Mouse (Mus musculus) myocyte (in vitro differentiated cells): ENCODE measurements around the gene Scamp5. TPM values are rescaled to one million over a fixed set of nuclear protein-coding genes. Genes with fewer than 3 reads are reported as not detected.
"Not testable (repeated sequence)": the region's sequence is repeated elsewhere in the genome, so short reads cannot be mapped to it uniquely, and the experiment has no call there.

Experiments
- H3K27me3 ChIP-seq: one replicate; pipeline ENCODE4 v1.6.1; 2011; ENCODE audit not compliant: control insufficient read depth, insufficient read depth, insufficient read length
- H3K36me3 ChIP-seq: one replicate; pipeline ENCODE4 v1.6.1; 2011; ENCODE audit not compliant: control insufficient read depth, insufficient read depth
- H3K4me2 ChIP-seq: one replicate; pipeline ENCODE4 v1.6.1; 2011; ENCODE audit warnings: low read depth, control low read depth
- H3K4me3 ChIP-seq: one replicate; pipeline ENCODE4 v1.5.1; 2011; ENCODE audit warnings: mild to moderate bottlenecking, control low read depth, moderate library complexity
- H3K79me2 ChIP-seq: one replicate; pipeline ENCODE4 v1.6.1; 2011; ENCODE audit not compliant: control insufficient read depth, insufficient read depth
- H3ac ChIP-seq: one replicate; pipeline ENCODE4 v1.6.1; 2011; ENCODE audit not compliant: control insufficient read depth, insufficient read length
- CEBPB ChIP-seq: IDR thresholded peaks from 2 replicates; pipeline ENCODE4 v1.6.1; 2011; ENCODE audit warnings: mild to moderate bottlenecking, moderate library complexity; ENCODE audit not compliant: poor library complexity, insufficient read depth, severe bottlenecking
- E2F4 ChIP-seq: IDR thresholded peaks from one replicate; pipeline ENCODE4 v1.6.1; 2011; ENCODE audit warnings: mild to moderate bottlenecking, control low read depth, moderate library complexity; ENCODE audit not compliant: insufficient read depth
- MAX ChIP-seq: IDR thresholded peaks from one replicate; pipeline ENCODE4 v1.6.1; 2011; ENCODE audit warnings: low read depth, mild to moderate bottlenecking, control low read depth
- MYOD1 ChIP-seq, 3 experiments: IDR thresholded peaks; one replicate each; pipeline ENCODE4 v1.6.1; 2011; ENCODE audit warnings: control low read depth in 2 of 3, low read depth in 2 of 3, mild to moderate bottlenecking in 2 of 3, moderate library complexity in 1 of 3; ENCODE audit not compliant: insufficient read length in 2 of 3, control insufficient read depth in 1 of 3
- MYOG ChIP-seq, 3 experiments: IDR thresholded peaks; one replicate each; pipeline ENCODE4 v1.6.1; 2011; ENCODE audit warnings: control low read depth in 2 of 3, low read depth in 2 of 3, mild to moderate bottlenecking in 2 of 3; ENCODE audit not compliant: insufficient read length in 2 of 3, control insufficient read depth in 1 of 3, insufficient read depth in 1 of 3
- POLR2A ChIP-seq: IDR thresholded peaks from one replicate; pipeline ENCODE4 v1.6.1; 2011; ENCODE audit warnings: low read depth, mild to moderate bottlenecking, control low read depth, moderate library complexity; ENCODE audit not compliant: insufficient read length
- POLR2AphosphoS2 ChIP-seq: IDR thresholded peaks from one replicate; pipeline ENCODE4 v1.6.1; 2011; ENCODE audit warnings: low read depth, control low read depth; ENCODE audit not compliant: insufficient read length
- REST ChIP-seq: IDR thresholded peaks from one replicate; pipeline ENCODE4 v1.6.1; 2011; ENCODE audit warnings: mild to moderate bottlenecking, control low read depth, moderate library complexity; ENCODE audit not compliant: insufficient read depth, insufficient read length
- SRF ChIP-seq: IDR thresholded peaks from one replicate; pipeline ENCODE4 v1.6.1; 2011; ENCODE audit warnings: low read depth; ENCODE audit not compliant: control insufficient read depth, insufficient read length
- TCF12 ChIP-seq: IDR thresholded peaks from one replicate; pipeline ENCODE4 v1.6.1; 2011; ENCODE audit warnings: mild to moderate bottlenecking, control low read depth; ENCODE audit not compliant: poor library complexity, insufficient read depth, severe bottlenecking
- TCF3 ChIP-seq: IDR thresholded peaks from one replicate; pipeline ENCODE4 v1.6.1; 2011; ENCODE audit warnings: low read depth, control low read depth; ENCODE audit not compliant: insufficient read length
- USF1 ChIP-seq: IDR thresholded peaks from one replicate; pipeline ENCODE4 v1.6.1; 2011; ENCODE audit warnings: low read depth, mild to moderate bottlenecking, control low read depth, moderate library complexity
- polyA plus RNA-seq: library from polyadenylated mRNA; unstranded; fragments of >200 nt; fragmentation: generic; extraction: Trizol; gene quantifications from one replicate; pipeline ENCODE4 v1.2.1, GENCODE M21; 2012; ENCODE audit warnings: missing spikeins

Scamp5 gene
- polyA plus RNA-seq, 1 experiment = 23.6 TPM

- TF ChIP-seq REST (no peak), TCF3 (no peak), POLR2AphosphoS2 (no peak), CEBPB (no peak)
- Histone ChIP-seq H3K4me2 (peak overlapping the region; percentile 60), H3K79me2 (no peaks in the 10 kb centered on the region)
Observed at GRCm38 (mm10) chr9:57432480-57432879, 35.4 kb downstream of the Scamp5 start.

GRCm38 (mm10) chr9:57431202-57431601, 36.7 kb downstream of the Scamp5 start:
- H3K36me3 ChIP-seq = no peaks in the 10 kb centered on the region
- TF ChIP-seq USF1 = no peak
- no peak for TF ChIP-seq CEBPB
- TF ChIP-seq SRF = no peak
- TF ChIP-seq TCF3 = no peak
- TF ChIP-seq E2F4 = no peak
- TF ChIP-seq MYOD1 (IDR thresholded peaks at IDR 0.05; ENCODE audit: control insufficient read depth in 1 of 3, insufficient read length in 2 of 3, low read depth in 2 of 3) = no peak
- no peak for TF ChIP-seq MAX
- no peaks in the 10 kb centered on the region for H3K79me2 ChIP-seq
- no peaks in the 10 kb centered on the region for H3K27me3 ChIP-seq
- no peak overlapping the region for H3K4me3 ChIP-seq
- no peak overlapping the region for H3ac ChIP-seq
- H3K4me2 ChIP-seq = no peak overlapping the region

More at GRCm38 (mm10) chr9:57432480-57432879, 35.4 kb downstream of the Scamp5 start:
- no peaks in the 10 kb centered on the region for H3K36me3 ChIP-seq
- H3ac ChIP-seq = no peak overlapping the region
- no peaks in the 10 kb centered on the region for H3K27me3 ChIP-seq
- H3K4me3 ChIP-seq = no peak overlapping the region

- peak overlapping the region; percentile 64 for H3K4me2 ChIP-seq
Observed at GRCm38 (mm10) chr9:57428391-57428790, 39.5 kb downstream of the Scamp5 start.

GRCm38 (mm10) chr9:57427937-57428336, 39.9 kb downstream of the Scamp5 start:
- Histone ChIP-seq H3K79me2 (no peaks in the 10 kb centered on the region), H3K4me2 (peak overlapping the region; percentile 64), H3K27me3 (no peaks in the 10 kb centered on the region), H3ac (no peak overlapping the region), H3K4me3 (no peak overlapping the region), H3K36me3 (no peaks in the 10 kb centered on the region)
- TF ChIP-seq CEBPB (no peak), TCF12 (peak; percentile 10)

More at GRCm38 (mm10) chr9:57428391-57428790, 39.5 kb downstream of the Scamp5 start:
- Histone ChIP-seq H3ac (no peak overlapping the region), H3K36me3 (no peaks in the 10 kb centered on the region), H3K79me2 (no peaks in the 10 kb centered on the region), H3K4me3 (no peak overlapping the region), H3K27me3 (no peaks in the 10 kb centered on the region)
- TF ChIP-seq CEBPB (peak; percentile 77; the same call in 1 of the 2 replicates), POLR2A (no peak)

GRCm38 (mm10) chr9:57427123-57427522, 40.7 kb downstream of the Scamp5 start:
- not testable (repeated sequence) for H3K4me2 ChIP-seq, H3K79me2 ChIP-seq, H3K36me3 ChIP-seq, H3K27me3 ChIP-seq, H3ac ChIP-seq, H3K4me3 ChIP-seq

- no peak overlapping the region for H3ac ChIP-seq
- H3K79me2 ChIP-seq = no peaks in the 10 kb centered on the region
Observed at GRCm38 (mm10) chr9:57425116-57425515, 42.7 kb downstream of the Scamp5 start.

More at GRCm38 (mm10) chr9:57425116-57425515, 42.7 kb downstream of the Scamp5 start:
- Histone ChIP-seq H3K4me2 (peak overlapping the region; percentile 24), H3K4me3 (no peak overlapping the region), H3K36me3 (no peaks in the 10 kb centered on the region), H3K27me3 (no peaks in the 10 kb centered on the region)
- TF ChIP-seq CEBPB (no peak), MYOG (IDR thresholded peaks at IDR 0.05; ENCODE audit: control insufficient read depth in 1 of 3, insufficient read depth in 1 of 3, insufficient read length in 2 of 3, low read depth in 2 of 3) (no peak), SRF (no peak), POLR2AphosphoS2 (no peak), MYOD1 (IDR thresholded peaks at IDR 0.05; ENCODE audit: control insufficient read depth in 1 of 3, insufficient read length in 2 of 3, low read depth in 2 of 3) (no peak), TCF12 (no peak), TCF3 (no peak), USF1 (no peak), REST (no peak)
